Mouse (Mus musculus): ENCODE measurements at regions not wholly inside any gene's neighbourhood (a gene's known extent, or its start where the extent isn't known, plus 50 kb on each side); places are given as distances from the start of the nearest gene placed in this dataset.

GRCm38 (mm10) chr16:93191174-93191573 is 365.2 kb upstream of the Runx1 start:
- Histone ChIP-seq H3K4me3 (ENCODE audit: low read depth, low read length) (no peak overlapping the region), H3K27me3 (ENCODE audit: control insufficient read depth, insufficient read depth, low read length, poor library complexity, severe bottlenecking) (no peaks in the 10 kb centered on the region), H3K27ac (ENCODE audit: insufficient read depth, low read length) (no peak overlapping the region), H3K9ac (ENCODE audit: low read depth, poor library complexity, severe bottlenecking) (no peak overlapping the region), H3K4me1 (ENCODE audit: control insufficient read depth, insufficient read depth, low read length) (no peaks in the 10 kb centered on the region), H3K9me3 (replicated peaks; ENCODE audit: control insufficient read depth, insufficient read depth, low read length, poor library complexity, severe bottlenecking) (no peaks in the 10 kb centered on the region), H3K36me3 (ENCODE audit: control insufficient read depth, insufficient read depth, low read length, poor library complexity, severe bottlenecking) (no peaks in the 10 kb centered on the region)
- TF ChIP-seq CTCF (IDR thresholded peaks at IDR 0.05; ENCODE audit: low read depth, low read length) (no peak), EP300 (IDR thresholded peaks at IDR 0.05; ENCODE audit: insufficient read depth, low read depth, low read length) (no peak), POLR2A (IDR thresholded peaks at IDR 0.05; ENCODE audit: insufficient read depth, low read length) (no peak)

GRCm38 (mm10) chr16:93190301-93190700 is 364.4 kb upstream of the Runx1 start:
- no peak for TF ChIP-seq POLR2A (IDR thresholded peaks at IDR 0.05; ENCODE audit: insufficient read depth, low read length)
- no peak for TF ChIP-seq EP300 (IDR thresholded peaks at IDR 0.05; ENCODE audit: insufficient read depth, low read depth, low read length)
- no peak for TF ChIP-seq CTCF (IDR thresholded peaks at IDR 0.05; ENCODE audit: low read depth, low read length)
- Histone ChIP-seq H3K27me3 (ENCODE audit: control insufficient read depth, insufficient read depth, low read length, poor library complexity, severe bottlenecking) (no peaks in the 10 kb centered on the region), H3K9ac (ENCODE audit: low read depth, poor library complexity, severe bottlenecking) (no peak overlapping the region), H3K27ac (ENCODE audit: insufficient read depth, low read length) (no peak overlapping the region), H3K4me1 (ENCODE audit: control insufficient read depth, insufficient read depth, low read length) (no peaks in the 10 kb centered on the region), H3K9me3 (replicated peaks; ENCODE audit: control insufficient read depth, insufficient read depth, low read length, poor library complexity, severe bottlenecking) (no peaks in the 10 kb centered on the region), H3K4me3 (ENCODE audit: low read depth, low read length) (no peak overlapping the region), H3K36me3 (ENCODE audit: control insufficient read depth, insufficient read depth, low read length, poor library complexity, severe bottlenecking) (no peaks in the 10 kb centered on the region)

- H3K4me1 ChIP-seq (ENCODE audit: control insufficient read depth, insufficient read depth, low read length), result no peaks in the 10 kb centered on the region
- TF ChIP-seq POLR2A (IDR thresholded peaks at IDR 0.05; ENCODE audit: insufficient read depth, low read length) (no peak), CTCF (IDR thresholded peaks at IDR 0.05; ENCODE audit: low read depth, low read length) (no peak), EP300 (IDR thresholded peaks at IDR 0.05; ENCODE audit: insufficient read depth, low read depth, low read length) (no peak)
- H3K4me3 ChIP-seq (ENCODE audit: low read depth, low read length), result no peak overlapping the region
- no peak overlapping the region for H3K9ac ChIP-seq (ENCODE audit: low read depth, poor library complexity, severe bottlenecking)
- H3K9me3 ChIP-seq (replicated peaks; ENCODE audit: control insufficient read depth, insufficient read depth, low read length, poor library complexity, severe bottlenecking), result no peaks in the 10 kb centered on the region
- no peaks in the 10 kb centered on the region for H3K27me3 ChIP-seq (ENCODE audit: control insufficient read depth, insufficient read depth, low read length, poor library complexity, severe bottlenecking)
- no peaks in the 10 kb centered on the region for H3K36me3 ChIP-seq (ENCODE audit: control insufficient read depth, insufficient read depth, low read length, poor library complexity, severe bottlenecking)
- no peak overlapping the region for H3K27ac ChIP-seq (ENCODE audit: insufficient read depth, low read length)
Observed at GRCm38 (mm10) chr16:93189875-93190274, 363.9 kb upstream of the Runx1 start.

- H3K9ac ChIP-seq (ENCODE audit: low read depth, poor library complexity, severe bottlenecking), result no peak overlapping the region
- no peak overlapping the region for H3K4me3 ChIP-seq (ENCODE audit: low read depth, low read length)
- H3K27ac ChIP-seq (ENCODE audit: insufficient read depth, low read length), result no peak overlapping the region
- no peaks in the 10 kb centered on the region for H3K27me3 ChIP-seq (ENCODE audit: control insufficient read depth, insufficient read depth, low read length, poor library complexity, severe bottlenecking)
- no peaks in the 10 kb centered on the region for H3K4me1 ChIP-seq (ENCODE audit: control insufficient read depth, insufficient read depth, low read length)
- no peaks in the 10 kb centered on the region for H3K36me3 ChIP-seq (ENCODE audit: control insufficient read depth, insufficient read depth, low read length, poor library complexity, severe bottlenecking)
- H3K9me3 ChIP-seq (replicated peaks; ENCODE audit: control insufficient read depth, insufficient read depth, low read length, poor library complexity, severe bottlenecking), result no peaks in the 10 kb centered on the region
- TF ChIP-seq POLR2A (IDR thresholded peaks at IDR 0.05; ENCODE audit: insufficient read depth, low read length) (no peak), EP300 (IDR thresholded peaks at IDR 0.05; ENCODE audit: insufficient read depth, low read depth, low read length) (no peak), CTCF (IDR thresholded peaks at IDR 0.05; ENCODE audit: low read depth, low read length) (no peak)
Observed at GRCm38 (mm10) chr16:93189412-93189811, 363.5 kb upstream of the Runx1 start.

GRCm38 (mm10) chr16:93186554-93186953 is 360.6 kb upstream of the Runx1 start:
- H3K4me1 ChIP-seq (ENCODE audit: control insufficient read depth, insufficient read depth, low read length), result no peaks in the 10 kb centered on the region
- H3K27me3 ChIP-seq (ENCODE audit: control insufficient read depth, insufficient read depth, low read length, poor library complexity, severe bottlenecking), result no peaks in the 10 kb centered on the region
- no peak overlapping the region for H3K9ac ChIP-seq (ENCODE audit: low read depth, poor library complexity, severe bottlenecking)
- no peaks in the 10 kb centered on the region for H3K9me3 ChIP-seq (replicated peaks; ENCODE audit: control insufficient read depth, insufficient read depth, low read length, poor library complexity, severe bottlenecking)
- TF ChIP-seq EP300 (IDR thresholded peaks at IDR 0.05; ENCODE audit: insufficient read depth, low read depth, low read length) (no peak), POLR2A (IDR thresholded peaks at IDR 0.05; ENCODE audit: insufficient read depth, low read length) (no peak), CTCF (IDR thresholded peaks at IDR 0.05; ENCODE audit: low read depth, low read length) (no peak)
- H3K4me3 ChIP-seq (ENCODE audit: low read depth, low read length), result no peak overlapping the region
- no peak overlapping the region for H3K27ac ChIP-seq (ENCODE audit: insufficient read depth, low read length)
- no peaks in the 10 kb centered on the region for H3K36me3 ChIP-seq (ENCODE audit: control insufficient read depth, insufficient read depth, low read length, poor library complexity, severe bottlenecking)

- Histone ChIP-seq H3K9me3 (replicated peaks; ENCODE audit: control insufficient read depth, insufficient read depth, low read length, poor library complexity, severe bottlenecking) (peaks cover 13% of the 10 kb centered on the region), H3K27ac (ENCODE audit: insufficient read depth, low read length) (no peak overlapping the region), H3K9ac (ENCODE audit: low read depth, poor library complexity, severe bottlenecking) (no peak overlapping the region), H3K36me3 (ENCODE audit: control insufficient read depth, insufficient read depth, low read length, poor library complexity, severe bottlenecking) (no peaks in the 10 kb centered on the region), H3K27me3 (ENCODE audit: control insufficient read depth, insufficient read depth, low read length, poor library complexity, severe bottlenecking) (no peaks in the 10 kb centered on the region), H3K4me1 (ENCODE audit: control insufficient read depth, insufficient read depth, low read length) (no peaks in the 10 kb centered on the region), H3K4me3 (ENCODE audit: low read depth, low read length) (no peak overlapping the region)
- no peak for TF ChIP-seq POLR2A (IDR thresholded peaks at IDR 0.05; ENCODE audit: insufficient read depth, low read length)
- TF ChIP-seq CTCF (IDR thresholded peaks at IDR 0.05; ENCODE audit: low read depth, low read length), result no peak
- TF ChIP-seq EP300 (IDR thresholded peaks at IDR 0.05; ENCODE audit: insufficient read depth, low read depth, low read length), result no peak
Observed at GRCm38 (mm10) chr16:93182656-93183055, 356.7 kb upstream of the Runx1 start.
